Mouse (Mus musculus) stomach, adult 2 months (tissue): ENCODE results near the gene Snapc2. TPM values are rescaled to one million over a fixed set of nuclear protein-coding genes. Genes with fewer than 3 reads are reported as not detected.

Experiments
- polyA plus RNA-seq: library from polyadenylated mRNA; depleted of rRNA; stranded (reverse); fragments of >200 nt; gene quantifications from 2 replicates; pipeline ENCODE4 v1.2.3, GENCODE M21; 2012; rRNA removed

Gene Snapc2
- 19.8 and 20.6 TPM in 2 replicates for polyA plus RNA-seq

DNA sequence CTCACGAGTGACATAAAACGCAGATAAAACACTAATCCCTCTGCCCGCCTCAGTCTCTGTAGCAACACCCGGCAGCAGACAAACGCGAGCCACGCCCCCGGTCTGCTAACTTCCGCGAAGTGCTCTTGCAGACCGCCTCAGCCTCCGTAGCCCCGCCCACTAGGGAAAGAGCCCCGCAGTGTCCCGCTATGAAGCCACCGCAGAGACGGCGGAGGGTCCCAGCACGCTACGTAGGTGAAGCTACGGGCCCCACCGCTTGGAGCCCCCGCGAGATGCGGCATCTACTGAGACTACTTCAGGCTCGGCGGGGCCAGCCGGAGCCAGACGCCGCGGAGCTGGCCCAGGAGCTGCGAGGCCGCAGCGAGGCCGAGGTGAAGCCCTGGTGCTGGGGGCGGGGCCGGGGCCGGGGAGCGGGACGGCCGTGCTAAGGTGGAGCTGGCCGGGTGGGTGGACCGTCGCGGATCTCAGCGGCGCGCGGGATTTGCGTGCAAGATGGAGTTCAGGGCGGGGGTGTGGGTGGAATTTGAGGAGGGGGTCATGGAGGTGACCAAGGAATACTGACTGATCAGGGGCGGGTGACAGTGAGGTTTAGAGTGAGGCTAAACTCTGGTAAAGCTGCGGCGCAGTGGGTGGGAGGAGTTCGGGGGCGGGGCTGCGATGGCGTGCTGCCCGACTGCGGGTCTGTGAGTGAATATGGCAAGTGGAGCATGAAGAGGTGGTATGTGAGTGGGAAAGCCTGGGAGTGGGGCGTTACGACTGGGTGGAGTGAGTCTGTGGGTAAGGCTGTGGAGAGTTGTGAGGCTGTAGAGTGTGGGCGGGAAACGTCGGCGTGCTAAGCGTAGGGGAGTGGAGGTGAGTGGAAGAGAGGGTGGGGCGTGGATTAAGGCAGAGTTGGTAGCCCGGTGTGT is at the start of gene Snapc2:
Gene Snapc2 (plus strand): TSS at position 147 of the 908 bp plus-strand sequence.

DNA sequence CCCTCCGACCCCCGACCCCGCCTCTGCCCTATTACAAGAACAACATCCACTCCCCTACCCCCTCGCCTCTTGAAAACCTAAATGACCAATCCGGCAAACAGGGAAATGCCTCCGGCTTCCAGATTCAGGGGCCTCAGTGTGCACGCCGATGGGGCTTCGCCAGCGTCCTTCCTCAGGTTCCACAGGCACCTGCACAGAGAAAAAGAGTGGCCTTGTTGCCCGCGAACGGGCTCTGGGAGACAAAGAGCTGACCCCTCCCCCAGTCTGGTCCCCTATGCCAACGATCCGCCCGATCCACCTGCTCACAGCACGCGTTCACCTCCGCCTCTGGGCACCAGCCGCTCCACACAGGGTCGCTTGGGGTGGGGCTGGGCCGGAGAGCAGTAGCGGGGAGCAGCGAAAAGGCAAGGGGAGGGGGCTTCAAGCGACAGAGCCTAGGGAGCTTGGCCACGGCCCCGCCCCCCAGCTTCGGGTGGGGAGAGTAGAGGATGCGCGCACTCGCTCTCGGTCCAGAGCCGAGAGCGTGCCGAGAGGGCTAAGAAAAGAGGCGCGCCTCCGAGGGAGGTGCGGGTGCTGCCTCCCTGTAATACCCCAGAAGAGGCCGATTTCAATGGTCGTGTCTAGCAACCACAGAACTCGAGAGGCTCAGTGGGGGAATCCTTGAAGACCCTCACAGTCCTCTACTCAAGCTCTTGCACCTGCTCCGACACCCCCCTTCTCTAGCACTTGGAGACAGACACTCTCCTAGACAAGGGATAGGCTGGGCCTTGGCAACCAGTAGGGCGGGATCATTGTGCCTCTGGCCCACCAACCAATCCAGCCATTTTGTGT is 35.9 kb upstream of the Snapc2 start, which contains the start of gene Prr36:
Gene Prr36 (minus strand): TSS at position 669 of the 831 bp plus-strand sequence.

DNA sequence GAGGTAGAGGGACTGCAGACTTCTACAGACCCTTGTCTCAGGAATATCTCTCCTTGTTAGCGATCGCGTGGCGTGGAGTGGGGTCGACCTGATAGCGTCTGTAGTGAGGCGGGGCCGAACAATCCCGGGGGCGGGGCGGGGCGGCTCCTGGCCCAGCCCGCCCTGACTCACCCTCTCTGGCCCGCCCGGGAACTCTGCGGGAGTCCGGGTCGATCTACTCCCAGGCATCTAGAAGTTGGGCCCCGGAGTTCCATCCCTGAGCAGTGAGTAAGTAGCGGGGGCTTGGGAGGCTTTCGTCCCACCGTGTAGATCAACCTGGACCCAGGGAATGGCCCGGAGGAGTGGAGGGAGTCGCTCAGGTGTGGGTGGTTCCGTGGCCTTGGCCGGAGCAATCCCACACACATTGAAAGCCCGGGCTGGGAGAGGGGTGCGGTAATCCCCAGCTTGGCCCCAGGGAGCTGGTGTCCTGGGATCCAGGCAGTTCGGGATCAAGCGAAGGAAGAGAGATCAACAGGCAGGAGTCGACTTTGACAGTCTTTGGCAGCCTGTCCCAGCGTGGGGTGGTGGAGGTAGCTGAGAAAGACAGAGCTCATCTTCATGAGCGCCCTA is 26.0 kb upstream of the Snapc2 start, which contains the start of gene Lrrc8e:
Gene Lrrc8e (plus strand): TSS at position 89 of the 609 bp plus-strand sequence.

DNA sequence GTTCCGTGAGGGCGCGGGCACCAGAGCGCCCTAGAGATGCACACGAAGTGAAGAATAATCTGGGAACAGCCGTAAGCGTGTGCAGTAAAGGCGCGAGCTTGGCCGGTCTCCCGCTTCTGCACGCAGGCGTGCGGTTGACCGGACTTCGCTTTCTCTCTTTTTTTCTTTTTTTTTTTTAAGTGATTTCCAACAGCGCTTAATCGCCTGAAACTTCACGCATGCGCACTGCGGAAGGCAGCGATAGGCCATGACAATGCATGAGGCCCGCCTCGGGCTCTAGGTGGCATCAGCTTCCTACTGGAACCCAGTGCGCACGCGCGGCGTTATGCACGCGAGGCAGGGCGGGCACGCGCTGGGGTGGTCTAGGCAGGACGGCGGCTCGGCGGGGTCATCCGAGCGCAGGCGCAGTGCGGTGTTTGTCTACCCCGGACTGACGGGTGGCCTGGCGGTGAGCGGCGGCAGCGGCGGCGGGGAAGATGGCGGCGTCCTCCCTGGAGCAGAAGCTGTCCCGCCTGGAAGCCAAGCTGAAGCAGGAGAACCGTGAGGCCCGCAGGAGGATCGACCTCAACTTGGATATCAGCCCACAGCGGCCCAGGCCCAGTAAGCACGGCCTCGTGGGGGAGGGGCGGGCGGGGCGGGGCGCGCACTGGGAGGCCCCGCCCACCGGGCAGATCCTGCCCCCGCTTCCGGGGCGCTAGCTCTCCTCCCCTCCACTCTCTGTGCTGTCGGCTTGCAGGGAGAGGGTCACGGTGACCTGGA is 14.3 kb upstream of the Snapc2 start, which contains the start of the genes Map2k7 and Gm49320:
Gene Map2k7 (plus strand): TSS at position 307 of the 759 bp plus-strand sequence.
Gene Gm49320 (plus strand): TSS at position 432 of the 759 bp plus-strand sequence.

DNA sequence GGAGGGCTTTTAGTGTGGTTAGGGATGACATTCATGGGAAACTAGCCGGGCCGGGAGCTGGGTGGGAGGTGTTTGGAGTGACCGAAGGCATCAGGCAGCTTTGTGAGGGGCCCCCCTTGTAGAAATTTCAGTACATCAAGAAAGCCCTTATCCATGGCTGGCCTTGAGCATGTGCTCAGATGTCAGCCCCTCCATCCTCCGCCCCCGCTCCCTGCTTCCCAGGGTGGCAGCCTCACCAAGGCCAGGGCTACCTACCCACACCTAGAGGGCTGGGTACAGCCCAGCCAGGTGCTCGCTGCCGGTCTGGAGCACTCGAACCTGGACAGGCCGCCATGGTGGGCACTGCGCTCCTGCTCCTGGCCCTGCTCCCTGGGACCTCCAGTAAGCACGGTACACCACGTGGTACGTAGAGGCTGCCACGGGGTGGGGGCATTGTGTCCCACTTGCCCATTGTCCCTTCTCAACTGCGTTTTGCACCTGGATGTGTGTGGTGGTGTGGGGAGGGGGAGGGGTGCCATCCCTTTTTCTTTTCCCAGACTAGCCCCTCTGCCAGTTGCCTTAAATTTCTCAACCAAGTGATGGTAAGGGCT is 4.8 kb upstream of the Snapc2 start, which contains the start of gene Tgfbr3l:
Gene Tgfbr3l (plus strand): TSS at position 264 of the 590 bp plus-strand sequence.

DNA sequence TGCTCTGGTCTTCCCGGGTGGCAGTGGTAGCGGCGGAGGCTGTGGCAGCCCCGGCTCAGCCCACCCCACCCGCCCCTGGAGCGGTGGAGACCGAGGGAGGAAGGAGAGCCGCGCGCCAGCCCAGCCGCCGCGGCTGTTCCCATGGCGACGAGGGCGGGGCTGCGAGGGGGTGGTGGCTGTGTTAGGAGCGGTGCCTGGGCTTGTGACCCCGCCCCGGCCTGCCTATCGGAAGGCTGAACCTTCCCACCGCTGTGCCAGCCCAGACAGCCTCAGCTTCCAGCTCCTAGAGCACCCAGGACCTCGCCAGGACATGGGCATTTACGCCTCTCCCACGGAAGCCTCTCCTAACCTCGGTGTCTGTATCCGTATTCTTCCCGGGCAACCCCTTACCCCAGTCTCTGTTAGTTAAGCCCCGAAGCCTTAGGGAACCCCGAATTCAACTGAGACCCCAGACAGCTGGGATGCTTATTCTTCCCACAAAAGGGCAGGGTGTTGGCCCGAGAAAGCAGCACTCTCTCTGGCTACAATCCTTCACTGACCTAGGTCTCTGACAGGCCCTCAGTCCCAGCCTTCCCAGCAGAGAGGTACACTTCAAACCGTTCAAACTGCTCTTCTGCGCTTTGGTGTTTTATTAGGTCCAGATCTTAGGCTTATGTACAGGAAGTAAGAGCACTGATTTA is 6.4 kb downstream of the Snapc2 start, which contains the start of gene Ctxn1:
Gene Ctxn1 (minus strand): TSS at position 150 of the 680 bp plus-strand sequence.

DNA sequence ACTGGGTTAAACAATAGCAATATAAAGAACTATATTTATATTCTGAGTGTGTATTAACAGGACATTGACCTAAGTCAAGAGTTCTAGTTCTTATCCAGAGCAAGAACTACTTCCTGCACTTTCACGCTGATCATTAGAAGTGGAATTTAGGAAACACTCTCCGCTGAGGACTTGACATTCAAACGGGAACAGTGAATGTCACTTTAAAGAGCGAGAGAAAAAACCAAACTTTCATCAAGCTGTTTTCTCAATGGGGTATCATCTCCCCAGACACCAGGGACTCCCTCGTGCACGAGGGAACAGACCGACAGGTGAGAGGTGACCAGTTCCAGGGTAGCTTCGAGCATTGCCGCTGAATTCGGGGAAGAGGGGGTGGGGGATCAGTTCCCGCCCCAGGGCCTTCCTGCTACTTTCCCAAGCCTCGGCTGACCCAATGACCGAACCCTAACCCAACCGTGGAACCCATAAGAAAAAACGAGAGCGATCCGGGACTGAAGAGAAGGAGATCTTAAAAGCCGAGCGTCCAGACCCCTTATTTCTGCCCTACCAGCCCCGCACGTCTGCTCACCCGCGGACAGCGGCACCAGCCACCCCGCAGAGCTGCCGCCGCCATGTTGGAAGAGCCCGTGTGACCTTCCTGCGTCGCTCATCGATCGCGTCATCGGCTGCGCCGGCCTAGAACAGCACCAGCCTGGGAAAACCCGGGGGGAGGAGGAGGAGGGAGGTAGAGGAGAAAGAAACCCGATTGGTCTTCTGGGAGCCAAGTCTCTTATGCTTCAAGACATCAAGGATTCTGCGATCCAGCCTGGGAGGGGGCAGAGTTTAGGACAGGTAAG is 22.6 kb downstream of the Snapc2 start, which contains the start of gene Timm44:
Gene Timm44 (minus strand): TSS at position 639 of the 836 bp plus-strand sequence.

Other genes starting within 250 kb of the Snapc2 start
- 0.55 and 1.5 TPM in 2 replicates for gene Cd209f, start 147.2 kb upstream of the Snapc2 start, polyA plus RNA-seq
- 0.98 and 1.9 TPM in 2 replicates for gene Cd209g, start 119.0 kb upstream of the Snapc2 start, polyA plus RNA-seq
- gene Evi5l, start 86.5 kb upstream of the Snapc2 start, polyA plus RNA-seq: 10.3 and 13.7 TPM in 2 replicates
- gene Prr36, start 35.6 kb upstream of the Snapc2 start, polyA plus RNA-seq: 0.11 and 0.15 TPM in 2 replicates
- 3.1 and 3.7 TPM in 2 replicates for gene Lrrc8e, start 26.3 kb upstream of the Snapc2 start, polyA plus RNA-seq
- 12.0 and 20.2 TPM in 2 replicates for gene Map2k7, start 14.3 kb upstream of the Snapc2 start, polyA plus RNA-seq
- gene Gm49320, start 14.2 kb upstream of the Snapc2 start, polyA plus RNA-seq: 0.19 and 0.23 TPM in 2 replicates
- gene Tgfbr3l, start 4.9 kb upstream of the Snapc2 start, polyA plus RNA-seq: 16.4 and 57.9 TPM in 2 replicates
- 36.1 and 38.4 TPM in 2 replicates for gene Ctxn1, start 6.2 kb downstream of the Snapc2 start, polyA plus RNA-seq
- gene Timm44, start 22.8 kb downstream of the Snapc2 start, polyA plus RNA-seq: 28.6 and 30.3 TPM in 2 replicates
- gene Ccl25, start 72.1 kb downstream of the Snapc2 start, polyA plus RNA-seq: 0.12 and 0.84 TPM in 2 replicates
- 11.2 and 12.1 TPM in 2 replicates for gene Elavl1, start 72.3 kb downstream of the Snapc2 start, polyA plus RNA-seq
- gene Cers4, start 239.9 kb downstream of the Snapc2 start, polyA plus RNA-seq: 16.1 and 16.4 TPM in 2 replicates